Mouse (Mus musculus): ENCODE data around the gene Rin1. TPM values are rescaled to one million over a fixed set of nuclear protein-coding genes. Genes with fewer than 3 reads are reported as not detected.
"Not testable (repeated sequence)": the region's sequence is repeated elsewhere in the genome, so short reads cannot be mapped to it uniquely, and the experiment has no call there.

The Rin1 gene
- total RNA-seq, 2 experiments from 2014 or later = 0.21 TPM; not detected in 1

DNA sequence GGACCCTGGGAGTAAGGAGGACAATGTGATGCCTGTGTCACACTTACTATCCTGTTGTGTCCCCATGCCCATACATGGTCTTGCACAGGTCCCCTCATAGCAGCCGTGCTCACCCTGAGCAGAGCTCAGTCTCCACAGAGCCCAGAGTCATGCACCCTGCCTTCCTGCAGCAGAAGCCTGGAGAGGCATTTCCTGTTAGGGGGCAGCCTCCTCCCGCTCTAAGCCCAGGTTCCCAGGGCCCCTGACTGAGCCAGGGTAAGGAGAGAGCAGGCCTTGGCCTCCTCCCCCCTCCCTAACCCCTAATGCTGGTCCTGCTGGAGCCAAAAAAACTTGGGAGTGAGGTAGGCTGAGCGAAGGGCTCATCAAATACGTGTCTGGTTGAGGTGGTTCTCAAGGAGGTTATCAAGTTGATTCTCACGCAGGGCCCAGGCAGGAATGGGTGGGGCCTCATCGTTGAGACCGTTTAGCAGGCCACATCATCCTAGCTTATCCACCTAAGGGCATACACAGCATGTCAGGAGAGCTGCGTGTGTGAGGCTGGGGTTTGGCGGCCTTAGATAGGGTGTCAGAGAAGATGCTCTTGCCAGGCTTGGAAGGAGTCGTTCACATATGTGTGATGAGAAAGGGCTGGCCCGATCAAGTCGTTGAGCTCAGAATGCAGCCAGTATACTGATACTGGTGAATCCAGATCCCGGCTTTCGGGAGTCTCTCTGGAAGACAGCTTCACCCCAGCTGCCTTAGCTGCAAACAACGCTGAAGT, 16.9 kb downstream of the Rin1 start:
- no peak for ATAC-seq (replicated peaks; ENCODE audit: poor library complexity, severe bottlenecking)

DNA sequence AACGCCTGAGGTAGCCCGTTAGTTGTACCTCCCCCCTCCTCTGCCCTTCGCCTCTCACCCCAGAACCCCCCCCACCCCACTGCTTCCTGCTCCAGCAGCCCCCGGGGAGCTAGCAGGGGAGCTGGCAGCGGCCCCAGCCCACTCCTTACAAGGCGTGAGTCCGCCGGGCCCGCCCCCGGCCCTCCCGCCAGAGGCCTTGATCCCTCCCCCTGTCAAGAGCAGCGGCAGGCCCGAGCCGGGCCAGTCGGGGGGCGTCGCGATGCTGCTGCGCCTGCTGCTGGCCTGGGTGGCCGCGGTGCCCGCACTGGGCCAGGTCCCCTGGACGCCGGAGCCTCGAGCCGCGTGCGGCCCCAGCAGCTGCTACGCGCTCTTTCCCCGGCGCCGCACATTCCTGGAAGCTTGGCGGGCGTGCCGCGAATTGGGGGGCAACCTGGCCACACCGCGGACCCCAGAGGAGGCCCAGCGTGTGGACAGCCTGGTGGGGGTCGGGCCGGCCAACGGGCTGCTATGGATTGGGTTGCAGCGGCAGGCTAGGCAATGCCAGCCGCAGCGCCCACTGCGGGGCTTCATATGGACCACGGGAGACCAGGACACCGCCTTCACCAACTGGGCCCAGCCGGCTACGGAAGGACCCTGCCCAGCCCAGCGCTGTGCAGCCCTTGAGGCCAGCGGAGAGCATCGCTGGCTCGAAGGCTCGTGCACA, 17.7 kb downstream of the Rin1 start, which contains the start of gene Cd248:
Cd248 (plus strand) TSS at position 212 of the 703 bp plus-strand sequence.
- ATAC-seq (replicated peaks; ENCODE audit: poor library complexity, severe bottlenecking) = no peak; the same call in 1 of the 2 replicates

DNA sequence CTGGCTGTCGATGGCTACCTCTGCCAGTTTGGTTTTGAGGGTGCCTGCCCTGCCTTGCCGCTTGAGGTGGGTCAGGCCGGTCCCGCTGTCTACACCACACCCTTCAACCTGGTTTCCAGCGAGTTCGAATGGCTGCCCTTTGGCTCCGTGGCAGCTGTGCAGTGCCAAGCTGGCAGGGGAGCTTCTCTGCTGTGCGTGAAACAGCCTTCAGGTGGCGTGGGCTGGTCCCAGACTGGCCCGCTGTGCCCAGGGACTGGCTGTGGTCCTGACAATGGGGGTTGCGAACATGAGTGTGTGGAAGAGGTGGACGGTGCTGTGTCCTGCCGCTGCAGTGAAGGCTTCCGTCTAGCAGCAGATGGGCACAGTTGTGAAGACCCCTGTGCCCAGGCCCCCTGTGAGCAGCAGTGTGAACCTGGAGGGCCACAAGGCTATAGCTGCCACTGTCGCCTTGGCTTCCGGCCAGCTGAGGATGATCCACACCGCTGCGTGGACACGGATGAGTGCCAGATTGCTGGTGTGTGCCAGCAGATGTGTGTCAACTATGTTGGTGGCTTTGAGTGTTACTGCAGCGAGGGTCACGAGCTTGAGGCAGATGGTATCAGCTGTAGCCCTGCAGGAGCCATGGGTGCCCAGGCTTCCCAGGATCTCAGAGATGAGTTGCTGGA, 18.4 kb downstream of the Rin1 start:
- ATAC-seq (replicated peaks; ENCODE audit: poor library complexity, severe bottlenecking) = no peak

DNA sequence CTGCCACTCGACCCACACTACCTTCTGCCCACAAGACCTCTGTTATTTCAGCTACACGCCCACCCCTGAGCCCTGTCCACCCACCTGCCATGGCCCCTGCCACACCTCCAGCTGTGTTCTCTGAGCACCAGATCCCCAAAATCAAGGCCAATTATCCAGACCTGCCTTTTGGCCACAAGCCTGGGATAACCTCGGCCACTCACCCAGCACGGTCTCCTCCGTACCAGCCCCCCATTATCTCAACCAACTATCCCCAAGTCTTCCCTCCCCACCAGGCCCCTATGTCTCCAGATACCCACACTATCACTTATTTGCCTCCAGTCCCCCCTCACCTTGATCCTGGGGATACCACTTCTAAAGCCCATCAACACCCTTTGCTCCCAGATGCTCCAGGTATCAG, 19.2 kb downstream of the Rin1 start:
- ATAC-seq (replicated peaks; ENCODE audit: poor library complexity, severe bottlenecking) = no peak

DNA sequence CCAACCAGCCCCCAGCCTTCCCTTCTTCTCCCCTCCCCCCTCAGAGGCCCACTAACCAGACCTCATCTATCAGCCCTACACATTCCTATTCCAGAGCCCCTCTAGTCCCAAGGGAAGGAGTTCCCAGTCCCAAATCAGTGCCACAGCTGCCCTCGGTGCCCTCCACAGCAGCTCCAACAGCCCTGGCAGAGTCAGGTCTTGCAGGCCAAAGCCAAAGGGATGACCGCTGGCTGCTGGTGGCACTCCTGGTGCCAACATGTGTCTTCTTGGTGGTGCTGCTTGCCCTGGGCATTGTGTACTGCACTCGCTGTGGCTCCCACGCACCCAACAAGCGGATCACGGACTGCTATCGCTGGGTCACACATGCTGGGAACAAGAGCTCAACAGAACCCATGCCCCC, 19.7 kb downstream of the Rin1 start:
- no peak for ATAC-seq (replicated peaks; ENCODE audit: poor library complexity, severe bottlenecking)

DNA sequence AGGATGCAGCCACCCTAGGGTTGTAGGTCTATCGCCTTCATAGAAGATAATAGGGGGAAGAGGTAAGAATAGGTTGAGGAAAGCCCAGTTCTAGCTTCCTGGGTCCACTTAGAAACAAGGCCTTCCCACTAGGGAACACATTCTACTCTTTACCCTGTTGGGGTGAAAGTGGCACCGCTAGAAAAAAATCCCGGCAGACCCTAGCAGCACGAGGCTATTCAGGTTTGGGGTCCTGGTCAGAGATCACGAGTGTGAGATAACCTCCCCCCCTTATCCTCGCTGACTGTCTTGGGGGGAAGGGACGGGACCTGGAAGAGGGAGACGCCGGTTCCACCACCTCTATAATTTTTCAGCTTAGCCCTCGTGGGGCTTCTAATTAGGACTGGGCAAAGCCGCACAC, 20.8 kb downstream of the Rin1 start:
- ATAC-seq (replicated peaks; ENCODE audit: poor library complexity, severe bottlenecking) = no peak

DNA sequence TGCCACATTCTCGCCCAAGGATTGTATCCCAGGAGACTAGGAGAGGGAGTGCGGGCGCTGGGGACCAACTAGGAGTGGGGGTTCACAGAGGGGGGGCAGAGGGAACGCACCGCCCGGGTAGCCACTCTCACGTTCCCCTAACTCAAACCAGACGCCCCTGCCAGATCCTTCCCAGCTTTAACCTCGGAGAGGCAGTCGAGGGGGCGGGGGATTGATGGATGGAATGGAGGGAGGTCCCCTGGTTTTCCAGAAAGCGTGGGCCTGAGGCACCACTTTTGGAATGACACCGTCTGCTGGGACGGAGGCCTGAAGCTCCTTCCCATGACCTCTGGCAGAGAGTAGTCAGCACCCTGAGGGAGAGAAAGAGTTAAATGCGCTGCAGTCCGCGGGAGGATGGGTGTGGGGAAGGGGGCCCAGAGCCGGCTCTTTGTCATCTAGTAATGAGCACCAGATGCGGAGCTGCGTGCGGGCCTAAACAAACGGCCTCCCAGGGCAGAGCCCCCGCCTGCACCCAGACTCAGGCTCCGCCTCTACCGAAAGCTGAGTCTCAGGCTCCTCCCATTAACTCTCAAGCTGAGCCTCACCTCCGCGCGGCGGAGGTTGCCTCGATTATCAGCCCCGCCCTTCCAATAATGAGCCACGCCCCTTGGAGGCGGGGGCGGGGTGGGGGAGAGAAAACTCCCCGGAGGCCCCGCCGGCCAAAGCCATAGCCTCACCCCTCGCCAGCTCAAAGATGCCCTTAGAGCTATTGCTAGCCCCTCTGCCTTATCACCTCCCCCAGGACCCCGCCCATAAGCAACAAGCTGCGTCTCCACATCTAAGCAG, 21.5 kb downstream of the Rin1 start:
- peak; percentile 72 for ATAC-seq (replicated peaks; ENCODE audit: poor library complexity, severe bottlenecking)

DNA sequence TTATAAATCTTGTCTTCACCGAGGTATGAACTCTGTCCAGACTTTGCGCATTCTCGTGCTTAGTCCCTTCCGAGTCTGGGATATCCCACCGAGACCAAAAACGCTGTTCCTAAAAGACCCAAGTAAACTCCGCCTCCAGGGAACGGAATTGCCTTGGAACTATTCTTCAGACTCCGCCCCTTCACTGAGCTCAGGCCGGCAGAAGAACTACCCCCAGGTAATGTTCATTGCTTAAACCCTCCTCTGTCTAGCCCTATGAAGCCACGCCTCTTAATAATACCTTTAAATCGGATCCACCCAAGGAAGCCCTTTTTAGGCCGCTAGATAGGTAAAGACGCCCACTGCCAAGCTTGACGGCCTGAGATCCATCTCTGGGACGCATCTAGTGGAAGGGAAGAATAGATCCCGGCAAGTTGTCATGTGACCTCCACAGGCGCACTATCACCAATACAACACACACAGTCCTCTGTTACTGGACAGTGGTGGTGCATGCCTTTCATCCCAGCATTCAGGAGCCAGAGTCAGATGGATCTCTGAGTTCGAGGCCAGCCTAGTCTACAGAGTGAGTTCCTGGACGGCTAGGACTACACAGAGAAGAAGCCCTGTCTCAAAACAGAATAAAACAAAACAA, 22.2 kb downstream of the Rin1 start:
- no peak for ATAC-seq (replicated peaks; ENCODE audit: poor library complexity, severe bottlenecking)

DNA sequence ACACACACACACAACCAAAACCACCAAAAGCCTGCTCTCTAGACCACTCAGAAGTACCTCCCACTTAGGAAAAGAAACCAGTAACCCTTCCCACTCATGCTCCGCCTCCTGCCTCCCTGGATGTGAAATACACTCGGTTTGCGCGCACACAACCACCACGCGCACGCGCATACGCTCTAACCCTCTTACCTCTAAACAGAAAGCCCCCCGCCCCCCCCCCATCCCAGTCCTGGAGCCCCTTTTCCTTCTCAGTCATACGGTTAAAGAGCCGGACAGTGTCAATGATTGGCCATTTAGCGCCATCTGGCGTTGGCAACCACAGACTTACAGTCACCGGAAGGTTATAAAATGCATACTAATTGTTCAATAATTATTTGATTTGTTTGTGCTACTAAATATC, 22.7 kb downstream of the Rin1 start:
- no peak; the same call in 1 of the 2 replicates for ATAC-seq (replicated peaks; ENCODE audit: poor library complexity, severe bottlenecking)

DNA sequence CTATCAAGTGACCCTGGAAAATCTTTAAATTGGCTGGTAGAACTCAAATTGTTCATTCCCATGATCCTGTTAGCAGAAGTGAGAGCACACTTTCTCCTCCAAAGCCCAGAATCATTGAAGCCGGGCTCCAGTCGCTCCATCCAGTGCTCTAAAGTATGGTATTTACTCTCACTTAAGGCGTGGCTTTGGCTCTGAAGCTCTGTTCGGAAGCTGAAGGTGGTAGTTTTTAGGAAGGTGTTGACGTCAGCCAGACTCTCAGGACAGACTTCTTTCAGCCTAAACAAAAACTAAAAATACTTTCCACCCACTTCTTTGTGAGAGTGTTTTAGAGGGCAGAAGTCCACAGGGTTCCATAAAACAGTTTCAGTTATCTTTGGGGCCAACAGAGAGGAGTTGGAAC, 23.2 kb downstream of the Rin1 start:
- no peak for ATAC-seq (replicated peaks; ENCODE audit: poor library complexity, severe bottlenecking)

DNA sequence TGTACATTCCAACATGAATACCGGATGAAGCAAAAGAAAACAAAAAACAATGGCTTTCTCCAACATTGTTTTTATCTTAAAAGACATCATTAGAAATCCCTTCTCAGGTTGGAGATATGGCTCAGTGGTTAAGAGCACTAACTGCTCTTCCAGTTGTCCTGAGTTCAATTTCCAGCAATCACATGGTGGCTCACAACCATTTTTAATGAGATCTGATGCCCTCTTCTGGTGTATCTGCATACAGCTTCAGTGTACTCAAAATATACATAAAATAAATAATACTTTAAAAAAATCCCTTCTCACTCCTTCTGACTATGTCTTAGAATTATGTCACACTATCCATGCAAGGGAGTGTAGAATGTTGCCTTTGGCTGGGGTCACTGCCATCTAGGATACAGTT, 29.0 kb downstream of the Rin1 start:
- no peak for ATAC-seq (replicated peaks; ENCODE audit: poor library complexity, severe bottlenecking)

DNA sequence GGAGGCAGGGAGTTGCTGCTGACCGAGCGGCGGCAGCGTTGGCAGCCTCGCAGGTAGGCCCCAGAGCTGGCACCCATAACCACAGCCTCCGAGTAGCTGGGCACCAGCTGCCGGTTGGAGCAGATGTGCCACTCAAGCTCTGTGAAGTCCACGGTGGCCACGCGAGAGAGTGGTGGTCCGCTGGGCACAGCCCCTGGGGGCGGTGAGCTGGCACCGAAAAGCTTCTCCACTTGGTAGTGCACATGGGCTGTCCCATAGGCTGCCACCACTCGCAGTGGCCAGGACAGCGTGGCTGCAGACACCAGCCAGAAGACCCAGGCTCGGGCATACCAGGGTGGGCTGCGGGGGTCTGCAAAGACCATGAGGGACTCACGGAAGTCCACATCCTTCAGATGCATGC, 31.7 kb downstream of the Rin1 start:
- ATAC-seq (replicated peaks; ENCODE audit: poor library complexity, severe bottlenecking) = no peak

DNA sequence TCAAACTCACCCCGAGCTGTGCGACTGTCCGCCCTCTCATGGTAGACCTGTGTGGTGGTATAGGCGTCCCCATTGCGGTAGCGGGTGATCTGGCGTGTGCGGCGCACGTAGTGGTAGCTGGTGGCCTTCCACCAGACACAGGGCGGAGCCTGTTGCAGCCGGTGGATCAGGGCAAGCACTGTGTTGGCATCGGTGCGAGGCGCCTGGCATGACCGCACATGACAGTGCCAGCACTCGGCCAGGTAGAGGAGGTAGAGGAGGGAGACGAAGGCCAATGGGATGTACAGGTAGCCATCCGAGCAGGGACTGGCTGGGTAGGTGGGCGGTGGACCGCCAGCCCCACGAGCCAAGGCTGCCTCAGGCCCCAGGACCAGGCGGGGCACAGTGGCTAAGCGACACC, 32.3 kb downstream of the Rin1 start:
- ATAC-seq (replicated peaks; ENCODE audit: poor library complexity, severe bottlenecking) = no peak

DNA sequence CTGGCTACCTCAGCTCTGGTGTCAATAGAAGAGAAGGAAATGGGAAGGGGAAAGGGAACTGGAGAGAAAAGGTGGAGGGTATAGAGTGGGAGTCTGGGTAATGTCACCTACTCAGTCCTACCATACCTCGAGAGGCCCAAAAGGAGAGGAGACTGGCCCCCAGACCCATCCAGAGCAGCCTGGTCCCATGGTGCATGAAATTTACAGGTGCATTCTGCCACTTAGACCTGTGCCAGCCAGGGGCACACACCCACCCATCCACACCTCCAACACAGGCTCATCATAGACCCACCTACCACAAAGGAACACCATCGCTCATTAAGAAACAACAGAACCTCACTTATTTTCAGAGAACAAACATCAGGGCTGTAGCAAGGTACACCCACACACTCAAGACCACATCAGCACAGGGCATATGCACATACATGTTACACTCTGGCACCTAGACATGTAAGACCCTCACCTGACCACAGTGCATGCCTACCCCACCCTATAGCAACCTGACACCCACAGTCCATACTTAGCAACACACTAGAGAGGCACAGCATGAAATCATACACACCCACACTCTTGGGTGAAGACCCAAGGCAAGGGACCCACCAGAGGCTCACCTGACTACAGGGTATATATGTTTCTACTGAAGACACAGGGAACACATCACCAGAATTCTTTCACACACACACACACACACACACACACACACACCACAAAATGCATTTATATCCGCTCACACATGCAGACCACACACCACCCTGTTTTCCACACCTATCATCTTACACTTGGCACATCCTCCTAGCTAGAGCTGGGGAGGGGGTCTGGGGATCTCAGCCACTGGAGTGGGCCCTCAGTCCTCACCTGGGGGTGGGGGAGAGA, 33.9 kb downstream of the Rin1 start:
- no peak for ATAC-seq (replicated peaks; ENCODE audit: poor library complexity, severe bottlenecking)

DNA sequence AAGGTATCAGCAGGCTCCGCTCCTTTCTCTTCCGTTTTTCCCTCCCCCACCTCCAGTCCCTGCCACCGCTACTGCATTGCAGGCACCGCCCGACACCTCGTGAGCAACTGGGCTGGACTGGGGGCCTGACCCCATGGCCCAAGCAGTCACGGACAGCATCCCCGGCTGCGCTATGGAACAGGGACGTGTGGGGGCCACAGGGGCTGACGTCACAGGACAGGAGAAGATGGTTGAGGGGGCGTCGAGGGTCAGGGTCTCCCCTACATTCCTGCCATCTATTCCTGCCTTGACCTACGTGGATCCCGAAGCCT, 34.5 kb downstream of the Rin1 start:
- no peak for ATAC-seq (replicated peaks; ENCODE audit: poor library complexity, severe bottlenecking)

DNA sequence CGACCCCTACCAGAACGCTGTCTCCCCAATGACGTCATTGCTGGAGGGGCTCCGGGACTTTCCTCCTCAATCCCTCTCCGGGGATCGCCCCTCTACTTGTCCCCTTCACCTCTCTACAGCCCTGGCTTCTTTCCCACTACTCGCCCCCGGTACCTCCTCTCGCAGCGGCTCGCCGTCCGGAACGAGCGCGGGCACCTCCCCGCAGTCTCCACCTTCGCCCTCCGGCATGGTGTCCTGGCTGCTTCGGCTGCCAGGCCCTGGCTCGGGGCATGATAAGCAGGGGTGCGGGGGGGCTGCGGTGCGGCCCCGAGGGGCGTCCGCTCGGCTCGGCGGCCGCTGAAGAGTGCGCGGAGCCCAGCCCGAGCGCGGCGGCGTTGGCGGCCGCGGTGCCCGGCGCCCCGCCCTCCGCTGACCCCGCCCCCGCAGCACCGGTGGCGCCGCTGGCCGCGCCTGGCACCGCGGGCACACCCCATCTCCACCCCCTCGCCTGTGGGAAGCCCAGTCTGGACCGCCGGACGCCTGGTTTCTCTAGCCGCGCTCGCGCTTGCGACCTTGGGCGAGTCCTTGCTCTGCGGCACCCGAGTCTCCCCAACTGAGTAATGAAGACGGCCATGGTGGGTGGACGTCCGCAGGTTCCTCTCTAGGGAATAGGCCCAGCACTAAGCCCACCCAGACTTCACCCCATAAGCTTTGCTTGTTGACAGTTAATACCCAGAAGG, 35.0 kb downstream of the Rin1 start, which contains the start of gene Tmem151a:
Tmem151a (minus strand) TSS at position 387 of the 719 bp plus-strand sequence.
- ATAC-seq (replicated peaks; ENCODE audit: poor library complexity, severe bottlenecking) = peak; percentile 17; the same call in 1 of the 2 replicates

DNA sequence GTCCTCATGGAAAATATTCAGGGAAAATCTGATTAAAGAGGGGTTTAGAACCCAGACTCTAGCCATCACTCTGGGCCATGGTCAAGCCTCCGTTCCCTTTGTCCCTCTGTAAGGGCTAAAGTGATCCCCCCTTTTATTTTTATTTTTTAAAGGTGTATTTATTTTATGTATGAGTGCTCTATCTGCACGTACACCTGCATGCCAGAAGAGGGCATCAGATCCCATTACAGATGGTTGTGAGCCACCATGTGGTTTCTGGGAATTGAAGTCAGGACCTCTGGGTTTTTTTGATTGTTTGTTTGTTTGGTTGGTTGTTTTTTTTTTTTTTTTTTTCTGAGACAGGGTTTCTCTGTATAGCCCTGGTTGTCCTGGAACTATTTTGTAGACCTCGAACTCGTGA, 36.3 kb downstream of the Rin1 start:
- not testable (repeated sequence) for ATAC-seq (replicated peaks; ENCODE audit: poor library complexity, severe bottlenecking)
